Mouse (Mus musculus) thymus, adult 2 months (tissue): ENCODE data around the gene Nup107. TPM values are rescaled to one million over a fixed set of nuclear protein-coding genes. Genes with fewer than 3 reads are reported as not detected.

Source experiments
- DNase-seq: peaks from one replicate; pipeline ENCODE4 v3.0.0; 2021
- H3K27ac ChIP-seq: fragments of 200-500 bp; 2 replicates; pipeline ENCODE4 v1.5.1; 2012; ENCODE audit warnings: low read length, control low read depth; ENCODE audit not compliant: control insufficient read depth, insufficient read depth
- H3K27me3 ChIP-seq: fragments of 200-500 bp; 2 replicates; pipeline ENCODE4 v1.6.1; 2012; ENCODE audit warnings: mild to moderate bottlenecking, low read length, moderate library complexity, mixed read lengths; ENCODE audit not compliant: control insufficient read depth, insufficient read depth
- H3K36me3 ChIP-seq: fragments of 200-500 bp; 2 replicates; pipeline ENCODE4 v1.6.1; 2012; ENCODE audit warnings: mild to moderate bottlenecking, low read length, moderate library complexity; ENCODE audit not compliant: control insufficient read depth, insufficient read depth
- H3K4me1 ChIP-seq: fragments of 200-500 bp; replicated peaks from 2 replicates; pipeline ENCODE4 v1.6.1; 2012; ENCODE audit warnings: low read length; ENCODE audit not compliant: control insufficient read depth, insufficient read depth
- H3K4me3 ChIP-seq: fragments of 200-500 bp; 2 replicates; pipeline ENCODE4 v1.5.1; 2012; ENCODE audit warnings: mild to moderate bottlenecking, low read length, control low read depth, moderate library complexity; ENCODE audit not compliant: control insufficient read depth, insufficient read depth
- CTCF ChIP-seq: fragments of 200-500 bp; IDR thresholded peaks from 2 replicates; pipeline ENCODE4 v1.5.1; 2012; ENCODE audit warnings: mild to moderate bottlenecking, control low read depth, low read length, moderate library complexity, borderline replicate concordance; ENCODE audit not compliant: control insufficient read depth, poor library complexity, insufficient read depth; ENCODE audit errors: extremely low read depth
- POLR2A ChIP-seq: fragments of 200-500 bp; IDR thresholded peaks from 2 replicates; pipeline ENCODE4 v1.6.1; 2012; ENCODE audit warnings: mild to moderate bottlenecking, low read length, control low read depth, moderate library complexity; ENCODE audit not compliant: control insufficient read depth, poor library complexity, insufficient read depth; ENCODE audit errors: extremely low read depth
- WGBS: fragments of 180-500 bp; shearing (Covaris S2); methylation state at CpG from one replicate; pipeline ENCODE4 v1.1.7; 2018; 5-methylcytosine and 5-hydroxymethylcytosine counted together
- polyA plus RNA-seq: library from polyadenylated mRNA; depleted of rRNA; stranded (reverse); fragments of >200 nt; gene quantifications from 2 replicates; pipeline ENCODE4 v1.2.3, GENCODE M21; 2012

The Nup107 gene
- polyA plus RNA-seq, 1 experiment: 21.4 TPM

GRCm38 (mm10) chr10:117780306-117780911 is 12.1 kb downstream of the Nup107 start:
- TF ChIP-seq CTCF (no peak), POLR2A (no peak)
- H3K27ac ChIP-seq: no peak overlapping the region
- H3K27me3 ChIP-seq: no peaks in the 10 kb centered on the region
- DNase-seq: no peak
- peaks cover 2% of the 10 kb centered on the region; the same call in 1 of the 2 replicates for H3K4me1 ChIP-seq
- H3K4me3 ChIP-seq: no peak overlapping the region
- WGBS: 97% methylated on average over 6 of the region's 6 CpGs
- peaks cover 68% of the 10 kb centered on the region for H3K36me3 ChIP-seq

- WGBS: 96% methylated on average over 8 of the region's 8 CpGs
- no peaks in the 10 kb centered on the region for H3K27me3 ChIP-seq
- no peak for DNase-seq
- H3K27ac ChIP-seq: no peak overlapping the region
- H3K4me1 ChIP-seq: no peaks in the 10 kb centered on the region
- peaks cover 68% of the 10 kb centered on the region for H3K36me3 ChIP-seq
- no peak overlapping the region for H3K4me3 ChIP-seq
- TF ChIP-seq POLR2A (no peak), CTCF (no peak)
These were observed 12.8 kb downstream of the Nup107 start for GRCm38 (mm10) chr10:117779581-117780305.

GRCm38 (mm10) chr10:117778951-117779350 is 13.6 kb downstream of the Nup107 start:
- Histone ChIP-seq H3K27me3 (no peaks in the 10 kb centered on the region), H3K36me3 (peaks cover 72% of the 10 kb centered on the region), H3K4me3 (no peak overlapping the region), H3K27ac (no peak overlapping the region), H3K4me1 (no peaks in the 10 kb centered on the region)
- TF ChIP-seq POLR2A: no peak
- TF ChIP-seq CTCF: no peak
- WGBS: 94% methylated on average over 4 of the region's 4 CpGs
- DNase-seq: no peak

DNA sequence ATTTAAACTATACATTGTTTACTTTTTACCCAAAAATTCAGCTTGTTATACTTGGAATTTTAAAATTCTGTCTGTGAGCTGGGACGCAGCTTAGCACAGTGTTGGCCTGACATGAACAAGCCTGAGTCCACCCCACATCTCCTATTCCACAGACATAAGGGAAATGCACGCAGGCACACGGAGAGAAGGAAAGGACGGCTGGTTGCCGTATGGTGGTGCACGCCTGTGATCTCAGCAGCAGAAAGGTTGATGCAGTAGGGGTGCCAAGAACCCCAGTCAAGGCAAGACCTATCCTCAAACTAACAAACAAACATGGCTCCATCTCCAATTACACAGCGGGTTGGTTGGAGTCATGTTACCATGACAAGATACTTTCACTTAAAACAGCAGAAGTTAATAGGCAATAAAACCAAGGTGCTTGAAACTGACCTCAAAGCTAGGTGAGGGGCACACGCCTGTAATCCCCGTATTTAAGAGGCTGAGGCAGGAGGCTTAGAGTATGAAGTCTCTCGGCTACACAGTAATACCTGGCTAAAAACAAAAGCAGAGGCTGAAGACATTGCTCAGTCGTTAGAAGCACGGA is 14.1 kb downstream of the Nup107 start:
- H3K4me1 ChIP-seq: no peaks in the 10 kb centered on the region
- TF ChIP-seq CTCF (no peak), POLR2A (no peak)
- no peak overlapping the region for H3K4me3 ChIP-seq
- DNase-seq: no peak
- peaks cover 72% of the 10 kb centered on the region for H3K36me3 ChIP-seq
- 98% methylated on average over 12 of the region's 12 CpGs for WGBS
- no peaks in the 10 kb centered on the region for H3K27me3 ChIP-seq
- no peak overlapping the region for H3K27ac ChIP-seq

DNA sequence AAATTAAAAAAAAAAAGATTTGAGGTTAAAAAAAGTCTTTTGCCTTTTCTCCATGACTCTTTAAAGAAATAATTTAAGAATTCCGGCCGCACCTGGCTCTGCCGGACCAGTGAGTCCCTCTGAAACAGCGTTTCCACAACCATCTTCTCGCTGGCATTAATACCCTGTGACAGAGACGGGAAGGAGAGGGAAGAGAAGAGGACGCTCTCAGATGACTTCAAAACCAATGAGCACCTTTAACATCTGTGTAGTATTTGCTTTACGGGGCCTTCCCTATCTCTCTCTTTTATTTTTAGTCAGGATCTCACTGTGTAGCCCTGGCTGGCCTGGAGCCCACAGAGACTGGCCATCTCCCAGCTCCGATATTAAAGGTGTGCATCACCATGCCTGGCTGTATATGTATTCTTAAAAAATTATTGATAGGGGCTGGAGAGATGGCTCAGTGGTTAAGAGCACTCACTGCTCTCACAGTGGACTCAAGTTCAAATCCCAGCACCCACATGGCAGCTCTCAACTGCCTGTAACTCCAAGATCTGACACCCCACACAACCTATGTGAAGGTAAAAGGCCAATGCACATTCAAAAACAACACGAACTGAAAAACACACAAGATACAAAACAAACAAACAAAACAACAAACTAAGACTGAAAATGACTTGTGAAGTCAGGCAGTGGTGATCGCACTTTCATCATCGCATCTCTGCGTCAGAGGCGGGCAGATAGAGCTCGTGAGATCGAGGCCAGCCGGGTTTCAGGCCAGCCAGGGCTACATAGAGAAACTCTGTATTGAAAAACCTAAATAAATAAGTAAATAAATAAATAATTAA is 14.8 kb downstream of the Nup107 start:
- DNase-seq: no peak
- no peaks in the 10 kb centered on the region for H3K27me3 ChIP-seq
- no peak overlapping the region for H3K27ac ChIP-seq
- WGBS: 96% methylated on average over 17 of the region's 17 CpGs
- TF ChIP-seq CTCF (no peak), POLR2A (no peak)
- no peaks in the 10 kb centered on the region for H3K4me1 ChIP-seq
- H3K36me3 ChIP-seq: peaks cover 79% of the 10 kb centered on the region
- no peak overlapping the region for H3K4me3 ChIP-seq

DNA sequence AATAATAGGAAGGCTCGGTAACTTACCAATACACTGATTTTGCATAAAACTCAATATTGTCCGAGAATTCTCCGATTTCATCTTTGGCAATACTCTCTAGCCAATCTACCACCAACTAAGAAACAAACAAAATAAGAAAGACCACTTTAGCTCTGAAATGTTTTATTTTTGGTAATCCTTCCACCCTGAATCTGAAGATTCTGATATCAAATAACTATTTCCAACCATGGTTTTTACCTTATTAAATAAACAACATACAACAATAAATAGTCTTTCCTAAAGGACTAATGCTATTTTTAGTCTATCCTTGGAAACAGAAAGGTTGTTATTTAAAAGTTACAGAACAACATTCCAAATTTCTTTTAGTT is 15.4 kb downstream of the Nup107 start:
- Histone ChIP-seq H3K27me3 (no peaks in the 10 kb centered on the region), H3K4me3 (no peak overlapping the region), H3K4me1 (no peaks in the 10 kb centered on the region), H3K36me3 (peaks cover 78% of the 10 kb centered on the region), H3K27ac (no peak overlapping the region)
- DNase-seq: no peak
- 96% methylated on average over 3 of the region's 3 CpGs for WGBS
- no peak for TF ChIP-seq POLR2A
